Mouse (Mus musculus) hindbrain, embryonic 11.5 days (tissue): ENCODE results near the gene Osbpl8. TPM values are rescaled to one million over a fixed set of nuclear protein-coding genes. Genes with fewer than 3 reads are reported as not detected.

ENCODE experiments used
- ATAC-seq: fragments of 200-750 bp; cut with Nextera tagmentation; 2 replicates; pipeline ENCODE4 v1.8.0; 2017; ENCODE audit warnings: mild to moderate bottlenecking, moderate TSS enrichment, moderate library complexity; ENCODE audit not compliant: low FRiP score
- DNase-seq: peaks from one replicate; pipeline ENCODE4 v3.0.0-alpha.2; 2015; ENCODE audit warnings: low spot score
- H3K27ac ChIP-seq: fragments of 300-500 bp; sonication (generic); 2 replicates; pipeline ENCODE4 v1.5.1; 2014; ENCODE audit warnings: mild to moderate bottlenecking, low read depth, low read length
- H3K27me3 ChIP-seq: fragments of 300-500 bp; sonication (generic); 2 replicates; pipeline ENCODE4 v1.6.1; 2014; ENCODE audit warnings: mild to moderate bottlenecking, low read length, moderate library complexity, mixed read lengths; ENCODE audit not compliant: control insufficient read depth, insufficient read depth
- H3K36me3 ChIP-seq: fragments of 300-500 bp; sonication (generic); 2 replicates; pipeline ENCODE4 v1.6.1; 2014; ENCODE audit warnings: mild to moderate bottlenecking, low read length, moderate library complexity, mixed read lengths; ENCODE audit not compliant: control insufficient read depth, insufficient read depth
- H3K4me1 ChIP-seq: fragments of 300-500 bp; sonication (generic); replicated peaks from 2 replicates; pipeline ENCODE4 v1.6.1; 2014; ENCODE audit warnings: low read length, mixed read lengths; ENCODE audit not compliant: control insufficient read depth, insufficient read depth
- H3K4me2 ChIP-seq: fragments of 300-500 bp; sonication (generic); replicated peaks from 2 replicates; pipeline ENCODE4 v1.6.1; 2014; ENCODE audit warnings: mild to moderate bottlenecking, low read depth, low read length
- H3K4me3 ChIP-seq: fragments of 300-500 bp; sonication (generic); 2 replicates; pipeline ENCODE4 v1.5.1; 2014; ENCODE audit warnings: low read depth, low read length
- H3K9ac ChIP-seq: fragments of 300-500 bp; sonication (generic); 2 replicates; pipeline ENCODE4 v1.6.1; 2014; ENCODE audit warnings: low read depth, low read length
- H3K9me3 ChIP-seq: fragments of 300-500 bp; sonication (generic); 2 replicates; pipeline ENCODE4 v1.6.1; 2016; ENCODE audit warnings: low read length; ENCODE audit not compliant: control insufficient read depth
- WGBS: fragments of 180-500 bp; shearing (Covaris S2); extraction: QIAGEN DNeasy Blood & Tissue Kit; methylation state at CpG from one replicate; pipeline ENCODE4 v1.1.7; 2014; 5-methylcytosine and 5-hydroxymethylcytosine counted together
- polyA plus RNA-seq: library from polyadenylated mRNA; unstranded; fragments of >200 nt; fragmentation: Nextera tagmentation; extraction: Ambion mirVana; gene quantifications from 2 replicates; pipeline ENCODE4 v1.2.1, GENCODE M21; 2014

Osbpl8 gene
- polyA plus RNA-seq, 1 experiment from 2014 or later = 15.4 TPM

- 80% methylated on average over 5 of the region's 5 CpGs for WGBS
- Histone ChIP-seq H3K27me3 (no peaks in the 10 kb centered on the region), H3K27ac (no peak overlapping the region), H3K36me3 (no peaks in the 10 kb centered on the region), H3K4me3 (no peak overlapping the region), H3K4me1 (no peaks in the 10 kb centered on the region), H3K4me2 (no peak overlapping the region), H3K9ac (no peak overlapping the region), H3K9me3 (no peaks in the 10 kb centered on the region)
- ATAC-seq (no peak), DNase-seq (no peak)
Observed at GRCm38 (mm10) chr10:111251666-111252065, 87.1 kb downstream of the Osbpl8 start.

DNA sequence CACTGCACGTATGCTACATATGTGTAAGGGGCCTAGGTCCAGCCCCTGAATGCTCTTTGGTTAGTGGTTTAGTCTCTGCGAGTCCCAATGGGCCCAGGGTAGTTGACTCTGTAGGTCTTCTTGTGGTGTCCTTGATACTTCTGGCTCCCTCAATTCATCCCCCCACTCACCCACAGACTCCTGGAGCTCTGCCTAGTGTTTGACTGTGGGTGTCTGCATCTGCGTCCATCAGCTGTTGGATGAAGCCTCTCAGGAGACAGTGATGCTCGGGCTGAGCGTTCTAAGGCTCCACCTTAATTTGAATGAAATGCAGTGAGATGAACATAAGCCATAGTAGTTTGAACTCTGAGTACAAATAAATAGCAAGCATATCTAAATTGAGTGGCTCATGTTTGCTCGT is 90.7 kb downstream of the Osbpl8 start:
- no peak overlapping the region for H3K9ac ChIP-seq
- no peaks in the 10 kb centered on the region for H3K9me3 ChIP-seq
- H3K27ac ChIP-seq = no peak overlapping the region
- 93% methylated on average over 6 of the region's 6 CpGs for WGBS
- no peaks in the 10 kb centered on the region for H3K4me1 ChIP-seq
- ATAC-seq (no peak), DNase-seq (no peak)
- H3K4me3 ChIP-seq = no peak overlapping the region
- no peaks in the 10 kb centered on the region for H3K36me3 ChIP-seq
- no peak overlapping the region for H3K4me2 ChIP-seq
- no peaks in the 10 kb centered on the region for H3K27me3 ChIP-seq

DNA sequence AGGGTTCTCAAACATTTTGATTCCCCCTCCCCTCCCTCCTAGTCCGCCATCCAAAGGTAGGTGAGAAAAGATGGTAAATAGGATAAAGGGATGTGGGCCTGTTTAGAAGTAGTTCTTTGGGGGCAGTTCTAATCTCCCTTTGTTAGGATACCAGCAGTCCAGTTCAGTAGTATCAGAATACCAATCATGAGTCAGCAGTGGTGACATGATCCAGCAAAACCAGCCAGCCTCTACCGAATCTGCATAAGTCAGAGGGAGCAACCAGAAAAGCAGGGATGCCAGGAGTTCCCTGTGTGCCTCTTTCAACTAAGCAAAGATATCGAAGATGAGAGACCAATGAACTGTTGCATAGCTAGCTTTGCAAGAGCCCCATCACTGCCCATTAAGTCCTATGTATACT is 91.6 kb downstream of the Osbpl8 start:
- Histone ChIP-seq H3K4me2 (no peak overlapping the region), H3K27ac (no peak overlapping the region), H3K36me3 (no peaks in the 10 kb centered on the region), H3K4me3 (no peak overlapping the region), H3K4me1 (no peaks in the 10 kb centered on the region), H3K27me3 (no peaks in the 10 kb centered on the region), H3K9ac (no peak overlapping the region), H3K9me3 (no peaks in the 10 kb centered on the region)
- 95% methylated on average over 3 of the region's 3 CpGs for WGBS
- ATAC-seq (no peak), DNase-seq (no peak)

DNA sequence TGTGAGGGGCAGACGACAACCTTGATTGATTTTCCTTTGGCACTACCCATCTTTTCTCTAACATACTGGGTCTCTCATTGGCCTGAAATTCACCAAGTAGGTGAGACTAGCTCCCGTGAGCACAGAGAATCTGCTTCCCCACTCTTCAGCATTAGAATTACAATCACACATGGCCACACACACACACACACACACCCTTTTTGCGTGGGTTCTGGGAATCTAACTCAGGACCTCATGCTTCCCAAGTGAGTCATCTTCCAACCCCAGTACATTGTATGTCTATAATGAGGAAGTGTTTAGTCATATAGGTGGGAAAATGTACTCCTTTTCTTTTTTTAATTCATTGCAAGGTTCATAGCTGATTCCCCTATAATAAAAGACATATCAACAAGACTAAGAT is 92.8 kb downstream of the Osbpl8 start:
- no peaks in the 10 kb centered on the region for H3K4me1 ChIP-seq
- no peak for ATAC-seq
- 92% methylated on average over 3 of the region's 3 CpGs for WGBS
- no peak overlapping the region for H3K9ac ChIP-seq
- no peaks in the 10 kb centered on the region for H3K9me3 ChIP-seq
- no peak overlapping the region for H3K27ac ChIP-seq
- DNase-seq = no peak
- H3K4me3 ChIP-seq = no peak overlapping the region
- H3K4me2 ChIP-seq = no peak overlapping the region
- H3K36me3 ChIP-seq = no peaks in the 10 kb centered on the region
- no peaks in the 10 kb centered on the region for H3K27me3 ChIP-seq

DNA sequence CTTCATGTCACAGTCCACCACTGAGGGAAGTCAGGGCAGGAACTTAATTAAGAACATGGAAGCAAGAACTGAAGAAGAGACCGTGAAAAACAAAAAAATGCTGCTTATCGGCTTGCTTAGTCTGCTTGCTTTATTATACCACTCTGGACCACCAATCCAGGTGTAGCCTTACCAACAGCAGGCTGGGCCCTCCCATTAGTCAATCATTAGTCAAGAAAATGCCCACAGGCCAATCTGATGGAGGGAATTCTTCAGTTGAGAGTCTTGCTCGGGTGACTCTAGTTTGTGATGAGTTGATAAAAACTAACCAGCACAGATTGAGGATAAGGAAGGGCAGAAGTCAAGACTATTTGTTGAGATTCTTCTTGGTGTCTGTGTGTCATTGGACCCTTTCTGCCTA is 93.7 kb downstream of the Osbpl8 start:
- WGBS = 92% methylated on average over 3 of the region's 3 CpGs
- Histone ChIP-seq H3K36me3 (no peaks in the 10 kb centered on the region), H3K27ac (no peak overlapping the region), H3K4me3 (no peak overlapping the region), H3K4me1 (no peaks in the 10 kb centered on the region), H3K27me3 (no peaks in the 10 kb centered on the region), H3K9ac (no peak overlapping the region), H3K4me2 (no peak overlapping the region), H3K9me3 (no peaks in the 10 kb centered on the region)
- no peak for ATAC-seq
- DNase-seq = no peak

- H3K27me3 ChIP-seq = no peaks in the 10 kb centered on the region
- H3K36me3 ChIP-seq = 0 out of 2 replicates have a peak, but pooled peaks cover 3% of the 10 kb centered on the region
Observed at GRCm38 (mm10) chr10:111271687-111272086, 107.1 kb downstream of the Osbpl8 start.

GRCm38 (mm10) chr10:111272905-111273304 is 108.4 kb downstream of the Osbpl8 start:
- Histone ChIP-seq H3K4me3 (no peak overlapping the region), H3K9ac (no peak overlapping the region), H3K4me2 (no peak overlapping the region), H3K27me3 (no peaks in the 10 kb centered on the region), H3K27ac (no peak overlapping the region), H3K4me1 (no peaks in the 10 kb centered on the region), H3K36me3 (0 out of 2 replicates have a peak, but pooled peaks cover 3% of the 10 kb centered on the region), H3K9me3 (no peaks in the 10 kb centered on the region)
- DNase-seq = no peak
- 76% methylated on average over 11 of the region's 11 CpGs for WGBS
- ATAC-seq = no peak

More at GRCm38 (mm10) chr10:111271687-111272086, 107.1 kb downstream of the Osbpl8 start:
- DNase-seq = no peak
- Histone ChIP-seq H3K9ac (no peak overlapping the region), H3K4me1 (no peaks in the 10 kb centered on the region), H3K9me3 (no peaks in the 10 kb centered on the region), H3K4me2 (no peak overlapping the region), H3K27ac (no peak overlapping the region), H3K4me3 (no peak overlapping the region)
- no peak for ATAC-seq
- WGBS = 90% methylated on average over 15 of the region's 15 CpGs

GRCm38 (mm10) chr10:111273463-111274088 is 109.0 kb downstream of the Osbpl8 start:
- no peak overlapping the region for H3K9ac ChIP-seq
- H3K36me3 ChIP-seq = 0 out of 2 replicates have a peak, but pooled peaks cover 3% of the 10 kb centered on the region
- no peaks in the 10 kb centered on the region for H3K4me1 ChIP-seq
- no peak overlapping the region for H3K4me3 ChIP-seq
- peak; percentile 88 for ATAC-seq
- DNase-seq = peak; percentile 39
- 0 out of 2 replicates have a peak overlapping the region, but pooled peaks have one; percentile 10 for H3K27ac ChIP-seq
- WGBS = 39% methylated on average over 5 of the region's 5 CpGs
- H3K27me3 ChIP-seq = no peaks in the 10 kb centered on the region
- no peak overlapping the region for H3K4me2 ChIP-seq
- H3K9me3 ChIP-seq = no peaks in the 10 kb centered on the region

- no peak for ATAC-seq
- no peaks in the 10 kb centered on the region for H3K4me1 ChIP-seq
- H3K9ac ChIP-seq = no peak overlapping the region
Observed at GRCm38 (mm10) chr10:111275822-111276221, 111.3 kb downstream of the Osbpl8 start.

More at GRCm38 (mm10) chr10:111275822-111276221, 111.3 kb downstream of the Osbpl8 start:
- WGBS = 80% methylated on average over 2 of the region's 2 CpGs
- no peak for DNase-seq
- no peak overlapping the region for H3K4me2 ChIP-seq
- H3K27ac ChIP-seq = no peak overlapping the region
- no peaks in the 10 kb centered on the region for H3K9me3 ChIP-seq
- no peak overlapping the region for H3K4me3 ChIP-seq
- 0 out of 2 replicates have a peak, but pooled peaks cover 3% of the 10 kb centered on the region for H3K36me3 ChIP-seq
- no peaks in the 10 kb centered on the region for H3K27me3 ChIP-seq
